Mouse (Mus musculus): ENCODE measurements at regions not wholly inside any gene's neighbourhood (a gene's known extent, or its start where the extent isn't known, plus 50 kb on each side); places are given as distances from the start of the nearest gene placed in this dataset.

- DNase-seq (ENCODE audit: low read depth, low spot score), result no peak
Observed at GRCm38 (mm10) chr13:31166286-31166685, 192.3 kb downstream of the Gm5447 start.

- no peak for DNase-seq (ENCODE audit: low read depth, low spot score)
Observed at GRCm38 (mm10) chr13:31168854-31169253, 194.8 kb downstream of the Gm5447 start.

- DNase-seq (ENCODE audit: low read depth, low spot score), result no peak
Observed at GRCm38 (mm10) chr13:31171751-31172150, 197.7 kb downstream of the Gm5447 start.

GRCm38 (mm10) chr13:31172580-31172979 lies 198.6 kb downstream of the Gm5447 start:
- DNase-seq (ENCODE audit: low read depth, low spot score), result no peak

GRCm38 (mm10) chr13:31177999-31178783 lies 204.2 kb downstream of the Gm5447 start:
- no peak for DNase-seq (ENCODE audit: low read depth, low spot score)

- DNase-seq (ENCODE audit: low read depth, low spot score), result no peak
Observed at GRCm38 (mm10) chr13:31178964-31179363, 205.0 kb downstream of the Gm5447 start.

GRCm38 (mm10) chr13:31179407-31180001 lies 205.5 kb downstream of the Gm5447 start:
- peak; percentile 11 for DNase-seq (ENCODE audit: low read depth, low spot score)

GRCm38 (mm10) chr13:31181530-31181929 lies 207.5 kb downstream of the Gm5447 start:
- no peak for DNase-seq (ENCODE audit: low read depth, low spot score)

GRCm38 (mm10) chr13:31184845-31185834 lies 211.1 kb downstream of the Gm5447 start:
- DNase-seq (ENCODE audit: low read depth, low spot score), result no peak

GRCm38 (mm10) chr13:31186805-31187589 lies 213.0 kb downstream of the Gm5447 start:
- DNase-seq (ENCODE audit: low read depth, low spot score), result no peak

GRCm38 (mm10) chr13:31189116-31189515 lies 215.1 kb downstream of the Gm5447 start:
- no peak for DNase-seq (ENCODE audit: low read depth, low spot score)

- no peak for DNase-seq (ENCODE audit: low read depth, low spot score)
Observed at GRCm38 (mm10) chr13:31190036-31190435, 216.0 kb downstream of the Gm5447 start.

- no peak for DNase-seq (ENCODE audit: low read depth, low spot score)
Observed at GRCm38 (mm10) chr13:31191344-31192139, 217.5 kb downstream of the Gm5447 start.

GRCm38 (mm10) chr13:31194971-31195370 lies 221.0 kb downstream of the Gm5447 start:
- DNase-seq (ENCODE audit: low read depth, low spot score), result no peak

GRCm38 (mm10) chr13:31196546-31196945 lies 222.5 kb downstream of the Gm5447 start:
- no peak for DNase-seq (ENCODE audit: low read depth, low spot score)

- no peak for DNase-seq (ENCODE audit: low read depth, low spot score)
Observed at GRCm38 (mm10) chr13:31197593-31197992, 223.6 kb downstream of the Gm5447 start.

GRCm38 (mm10) chr13:31199384-31199783 lies 225.4 kb downstream of the Gm5447 start:
- no peak for DNase-seq (ENCODE audit: low read depth, low spot score)

- no peak for DNase-seq (ENCODE audit: low read depth, low spot score)
Observed at GRCm38 (mm10) chr13:31204068-31204467, 230.1 kb downstream of the Gm5447 start.

- no peak for DNase-seq (ENCODE audit: low read depth, low spot score)
Observed at GRCm38 (mm10) chr13:31206381-31206780, 232.4 kb downstream of the Gm5447 start.

GRCm38 (mm10) chr13:31207709-31208108 lies 233.7 kb downstream of the Gm5447 start:
- peak; percentile 24 for DNase-seq (ENCODE audit: low read depth, low spot score)

Data from mesoderm, embryonic 11.5 days (tissue).